Mouse (Mus musculus) ES-E14 (cell line): Measurements from ENCODE around the gene Akt1s1. TPM values are rescaled to one million over a fixed set of nuclear protein-coding genes. Genes with fewer than 3 reads are reported as not detected.
A peak's percentile ranks its signal among the peaks of the same experiment; 100 is the strongest.

Source experiments
- DNase-seq: peaks from one replicate; pipeline ENCODE4 v3.0.0-alpha.2; 2013; ENCODE audit warnings: low read depth, low spot score
- H3K27ac ChIP-seq: 2 replicates; pipeline ENCODE4 v1.5.1; 2012; ENCODE audit warnings: low read depth, mild to moderate bottlenecking, low read length, moderate library complexity, mixed read lengths; ENCODE audit not compliant: poor library complexity, insufficient read depth, severe bottlenecking
- H3K36me3 ChIP-seq: 2 replicates; pipeline ENCODE4 v1.6.1; 2012; ENCODE audit warnings: mild to moderate bottlenecking, low read length, moderate library complexity, mixed read lengths; ENCODE audit not compliant: control insufficient read depth, poor library complexity, insufficient read depth, severe bottlenecking
- H3K4me1 ChIP-seq, 2 experiments: fragments of 150-350 bp in 1 of 2; sonication (generic) in 1 of 2; 2 replicates each; pipeline ENCODE4 v1.6.1; 2012; ENCODE audit warnings: low read length in 2 of 2, mild to moderate bottlenecking in 1 of 2, mixed read lengths in 1 of 2; ENCODE audit not compliant: control insufficient read depth in 2 of 2, insufficient read depth in 2 of 2, poor library complexity in 1 of 2
- H3K4me3 ChIP-seq, 2 experiments: fragments of 150-350 bp in 1 of 2; sonication (generic) in 1 of 2; 2 replicates each; pipeline ENCODE4 v1.5.1; 2012; ENCODE audit warnings: low read length in 2 of 2, low read depth in 1 of 2, mild to moderate bottlenecking in 1 of 2, mixed read lengths in 1 of 2; ENCODE audit not compliant: insufficient read depth in 1 of 2, poor library complexity in 1 of 2, severe bottlenecking in 1 of 2
- H3K9ac ChIP-seq: 2 replicates; pipeline ENCODE4 v1.6.1; 2012; ENCODE audit warnings: low read depth, mild to moderate bottlenecking, low read length, mixed read lengths; ENCODE audit not compliant: poor library complexity, insufficient read depth, severe bottlenecking
- H3K9me3 ChIP-seq: fragments of 150-350 bp; sonication (generic); 2 replicates; pipeline ENCODE4 v1.6.1; 2012; ENCODE audit warnings: low read depth, mild to moderate bottlenecking, low read length; ENCODE audit not compliant: control insufficient read depth, insufficient read depth
- CHD2 ChIP-seq: IDR thresholded peaks from 2 replicates; pipeline ENCODE4 v1.6.1; 2014; ENCODE audit warnings: mild to moderate bottlenecking, low read depth, low read length, inconsistent platforms
- HCFC1 ChIP-seq: IDR thresholded peaks from 2 replicates; pipeline ENCODE4 v1.6.1; 2012; ENCODE audit warnings: low read length, inconsistent platforms, borderline replicate concordance; ENCODE audit not compliant: insufficient read depth
- MAFK ChIP-seq: IDR thresholded peaks from 2 replicates; pipeline ENCODE4 v1.6.1; 2014; ENCODE audit warnings: mild to moderate bottlenecking, low read depth, low read length, inconsistent platforms; ENCODE audit not compliant: insufficient read depth
- ZC3H11A ChIP-seq: IDR thresholded peaks from 2 replicates; pipeline ENCODE4 v1.6.1; 2012; ENCODE audit warnings: low read depth, mild to moderate bottlenecking, inconsistent platforms, low read length, borderline replicate concordance
- ZNF384 ChIP-seq: IDR thresholded peaks from 2 replicates; pipeline ENCODE4 v1.6.1; 2012; ENCODE audit warnings: low read depth, low read length, inconsistent platforms
- in situ Hi-C, 2 experiments: fragments of 600-800 bp; cut with MboI; formaldehyde crosslinking; loops; one replicate each; pipeline ENCODE4 v1.15.1; 2025; ENCODE audit warnings: low sequenced_read_pairs in 2 of 2, inconsistent platforms in 1 of 2; ENCODE audit not compliant: unreplicated experiment in 2 of 2
- total RNA-seq: library from RNA; depleted of rRNA; stranded (reverse); fragments of 300-350 nt; gene quantifications from 2 replicates; pipeline ENCODE4 v1.2.3, GENCODE M21; 2012

Akt1s1 gene
- total RNA-seq, 1 experiment: 33.8 TPM

DNA sequence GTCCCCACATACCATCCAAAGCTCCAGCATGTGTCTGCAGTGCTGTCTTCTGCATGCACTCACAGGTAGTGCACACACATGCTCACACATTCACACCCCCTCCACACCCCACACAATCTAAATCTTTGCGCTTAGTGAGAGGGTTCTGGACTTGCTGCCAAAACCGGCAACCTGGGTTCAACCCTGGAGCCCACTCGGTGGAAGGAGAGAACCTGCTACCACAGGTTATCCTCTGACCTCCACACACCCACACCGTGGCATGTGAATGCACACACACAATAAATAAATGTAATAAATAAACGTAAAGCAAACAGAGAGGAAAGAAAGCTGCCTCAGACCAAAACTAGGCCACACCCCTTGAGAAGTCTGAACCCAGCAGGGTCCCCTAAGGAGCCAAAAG lies 1.0 kb upstream of the Akt1s1 start:
- peak overlapping the region; percentile 30; the same call in 1 of the 2 replicates for H3K9ac ChIP-seq
- in situ Hi-C loops: no loop called here
- no peak for DNase-seq
- TF ChIP-seq CHD2: no peak
- no peak for TF ChIP-seq MAFK
- peak overlapping the region; percentile 85 to 86 for H3K4me3 ChIP-seq
- no peaks in the 10 kb centered on the region for H3K9me3 ChIP-seq
- H3K27ac ChIP-seq: no peak overlapping the region
- H3K4me1 ChIP-seq: peaks cover 0 to 14% of the 10 kb centered on the region in 2 experiments; a peak in 1 of 4 replicates
- peaks cover 36% of the 10 kb centered on the region for H3K36me3 ChIP-seq

DNA sequence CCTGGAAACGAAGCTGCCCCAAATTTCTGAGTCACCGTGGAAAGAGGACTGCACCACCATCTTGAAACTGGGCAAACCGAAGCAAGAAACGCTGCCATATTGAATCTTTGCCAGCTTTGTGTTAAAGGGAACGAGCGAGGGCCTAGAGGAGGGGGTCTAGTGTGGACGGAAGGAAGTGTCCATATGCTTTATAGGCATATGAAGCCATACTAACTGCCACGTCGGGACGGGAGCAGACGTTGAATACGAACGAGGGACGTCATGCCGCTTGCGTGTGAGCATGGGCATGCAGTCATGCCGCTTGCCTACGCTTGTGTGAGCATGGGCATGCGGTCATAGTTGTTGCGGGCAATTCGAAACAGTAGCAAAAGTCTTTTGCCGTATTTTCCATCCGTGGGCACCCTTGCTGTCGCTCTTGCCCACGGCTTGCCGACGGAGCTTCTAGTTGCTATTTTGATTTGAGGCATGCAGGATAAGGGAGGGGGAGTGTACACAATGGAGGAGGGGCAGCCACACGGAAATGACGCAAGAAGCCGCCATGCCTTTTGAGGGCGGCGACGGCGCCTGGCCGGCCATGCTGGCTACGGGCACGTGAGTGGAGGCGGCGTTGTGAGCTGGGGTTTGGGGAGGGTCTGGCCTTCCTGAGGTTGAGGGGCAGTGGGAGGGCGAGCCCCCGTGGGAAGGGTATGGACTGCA lies 773 bp downstream of the Akt1s1 start:
- peaks cover 0 to 23% of the 10 kb centered on the region in 2 experiments; a peak in 2 of 4 replicates for H3K4me1 ChIP-seq
- H3K4me3 ChIP-seq: peak overlapping the region; percentile 85 to 86
- no peaks in the 10 kb centered on the region for H3K9me3 ChIP-seq
- peak; percentile 90 for TF ChIP-seq HCFC1
- TF ChIP-seq MAFK: 0 out of 2 replicates have a peak, but pooled peaks have one; percentile 14
- 0 out of 2 replicates have a peak, but pooled peaks have one; percentile 4 for TF ChIP-seq CHD2
- TF ChIP-seq ZC3H11A: no peak
- TF ChIP-seq ZNF384: no peak
- H3K36me3 ChIP-seq: peaks cover 21% of the 10 kb centered on the region
- peak overlapping the region; percentile 93 for H3K9ac ChIP-seq
- peak overlapping the region; percentile 97 for H3K27ac ChIP-seq
- peak; percentile 88 for DNase-seq
- in situ Hi-C loops: no loop called here

GRCm38 (mm10) chr7:44850146-44850545 lies 1.4 kb downstream of the Akt1s1 start:
- peak overlapping the region; percentile 85 to 86 for H3K4me3 ChIP-seq
- H3K36me3 ChIP-seq: peaks cover 16% of the 10 kb centered on the region
- in situ Hi-C loops: no loop called here
- no peak for TF ChIP-seq HCFC1
- 0 out of 2 replicates have a peak, but pooled peaks have one; percentile 4 for TF ChIP-seq CHD2
- no peak for TF ChIP-seq ZNF384
- peak; percentile 53 for DNase-seq
- H3K9me3 ChIP-seq: no peaks in the 10 kb centered on the region
- peak overlapping the region; percentile 93 for H3K9ac ChIP-seq
- H3K27ac ChIP-seq: peak overlapping the region; percentile 97
- peaks cover 0 to 24% of the 10 kb centered on the region in 2 experiments; a peak in 2 of 4 replicates for H3K4me1 ChIP-seq

- DNase-seq: no peak
- H3K27ac ChIP-seq: no peak overlapping the region
- in situ Hi-C loops: no loop called here
- no peaks in the 10 kb centered on the region for H3K9me3 ChIP-seq
- peaks cover 2 to 26% of the 10 kb centered on the region in 2 experiments; a peak in 3 of 4 replicates for H3K4me1 ChIP-seq
- H3K36me3 ChIP-seq: peaks cover 7% of the 10 kb centered on the region; the same call in 1 of the 2 replicates
- H3K9ac ChIP-seq: peak overlapping the region; percentile 93
- TF ChIP-seq CHD2 (no peak), HCFC1 (no peak), ZC3H11A (no peak), ZNF384 (no peak), MAFK (no peak)
- H3K4me3 ChIP-seq: peak overlapping the region; percentile 85 to 86
These were observed 2.2 kb downstream of the Akt1s1 start for GRCm38 (mm10) chr7:44850789-44851624.
